Mouse (Mus musculus): ENCODE measurements around the gene Rflnb.

DNA sequence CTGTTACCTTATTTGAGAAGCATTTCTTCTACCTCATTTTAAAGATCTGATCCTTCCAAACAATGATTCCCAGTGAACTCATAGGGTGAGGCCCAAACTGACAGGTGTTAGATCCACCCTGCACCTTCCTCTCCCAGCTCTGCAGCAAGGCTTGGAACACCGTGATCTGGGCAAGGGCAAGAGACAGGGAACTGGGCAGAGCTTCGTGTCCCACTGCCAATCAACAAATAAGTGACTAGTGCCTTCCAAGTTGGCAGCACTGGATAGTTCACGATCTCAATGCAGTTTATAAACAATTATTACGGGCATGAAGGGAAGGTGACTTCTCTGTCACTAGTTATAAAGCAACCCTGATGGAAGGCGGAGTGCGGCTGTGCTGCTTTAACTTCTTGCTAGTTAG is 42.2 kb upstream of the Rflnb start:
- TF ChIP-seq CTCF (IDR thresholded peaks at IDR 0.05; ENCODE audit: low read depth) (no peak), EP300 (optimal IDR thresholded peaks at IDR 0.05) (no peak)
